Mouse (Mus musculus) leukemia stem cell, adult 10-12 weeks (primary cell): ENCODE data around the gene Gm8127. TPM values are rescaled to one million over a fixed set of nuclear protein-coding genes. Genes with fewer than 3 reads are reported as not detected.

ENCODE experiments used
- polyA plus RNA-seq: library from polyadenylated mRNA; stranded (reverse); fragments of >175 nt; gene quantifications from 2 replicates; pipeline ENCODE4 v1.2.3, GENCODE M21; 2012; ENCODE audit warnings: low replicate concordance

Gm8127 gene
- not detected in 2 replicates for polyA plus RNA-seq

DNA sequence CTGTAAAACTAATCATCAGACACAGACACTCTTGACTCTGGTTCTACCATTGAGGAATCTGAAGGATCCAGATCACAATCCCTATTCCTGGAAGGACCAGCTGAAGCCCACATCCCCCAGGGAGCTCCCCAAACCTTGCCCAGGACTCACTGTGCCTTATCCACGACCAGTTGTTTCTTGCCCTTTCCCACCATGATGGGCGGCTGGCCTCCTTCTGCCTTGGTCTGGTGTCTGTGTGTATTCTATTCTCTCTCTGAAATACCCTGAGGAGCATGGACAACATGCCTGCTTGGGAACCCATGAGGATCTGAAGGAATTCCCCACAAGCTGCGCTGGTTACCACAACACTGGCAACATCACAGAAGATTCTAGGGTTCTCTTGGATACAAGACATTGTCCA is at the start of gene Gm8127:
TSS of gene Gm8127 (minus strand) at position 330 of the 400 bp plus-strand sequence.

GRCm38 (mm10) chr14:43274986-43275511 is 18.6 kb downstream of the Gm8127 start, which contains the start of gene Gm9732:
Gene Gm9732, plus strand, starts transcription at chr14:43275036.

GRCm38 (mm10) chr14:43258349-43258748 is 35.3 kb downstream of the Gm8127 start, which contains the start of gene Gm8126:
Gene Gm8126, plus strand, starts transcription at chr14:43258649.

Other genes starting within 250 kb of the Gm8127 start
- gene Gm8094, start 217.2 kb downstream of the Gm8127 start, polyA plus RNA-seq, result not detected in 2 replicates
- gene Gm8104, start 193.2 kb downstream of the Gm8127 start, polyA plus RNA-seq, result not detected in 2 replicates
- not detected in 2 replicates for gene Gm7233, start 114.0 kb downstream of the Gm8127 start, polyA plus RNA-seq
- not detected in 2 replicates for gene Gm8122, start 58.5 kb downstream of the Gm8127 start, polyA plus RNA-seq
- gene Gm8126, start 35.2 kb downstream of the Gm8127 start, polyA plus RNA-seq, result not detected in 2 replicates
- not detected in 2 replicates for gene Gm9732, start 18.8 kb downstream of the Gm8127 start, polyA plus RNA-seq
- gene 1700001F09Rik, start 54.0 kb upstream of the Gm8127 start, polyA plus RNA-seq, result not detected in 2 replicates
- not detected in 2 replicates for gene Gm8138, start 122.5 kb upstream of the Gm8127 start, polyA plus RNA-seq
- gene Gm5799, start 249.7 kb upstream of the Gm8127 start, polyA plus RNA-seq, result not detected in 2 replicates